Mouse (Mus musculus): ENCODE results near the gene Olfr235.
A peak's percentile ranks its signal among the peaks of the same experiment; 100 is the strongest.
"Not testable (repeated sequence)": the region's sequence is repeated elsewhere in the genome, so short reads cannot be mapped to it uniquely, and the experiment has no call there.

Gene Olfr235

GRCm38 (mm10) chr19:12260732-12261131 lies at the start of gene Olfr235:
TSS of gene Olfr235 (plus strand) at chr19:12261032.
- DNase-seq (ENCODE audit: low spot score in 2 of 2), result no peak

- DNase-seq (ENCODE audit: low spot score in 2 of 2), result not testable (repeated sequence)
Observed at GRCm38 (mm10) chr19:12232496-12232895, 28.3 kb upstream of the Olfr235 start, which contains the start of gene Olfr1432. TSS of gene Olfr1432 (minus strand) at chr19:12232596.

GRCm38 (mm10) chr19:12241559-12241958 lies 19.3 kb upstream of the Olfr235 start, which contains the start of gene Olfr262:
TSS of gene Olfr262 (minus strand) at chr19:12241659.
- no peak for DNase-seq (ENCODE audit: low spot score in 2 of 2)

- no peak for DNase-seq (ENCODE audit: low spot score in 2 of 2)
Observed at GRCm38 (mm10) chr19:12279554-12279953, 18.7 kb downstream of the Olfr235 start, which contains the start of gene Olfr1434. TSS of gene Olfr1434 (plus strand) at chr19:12279854.

DNA sequence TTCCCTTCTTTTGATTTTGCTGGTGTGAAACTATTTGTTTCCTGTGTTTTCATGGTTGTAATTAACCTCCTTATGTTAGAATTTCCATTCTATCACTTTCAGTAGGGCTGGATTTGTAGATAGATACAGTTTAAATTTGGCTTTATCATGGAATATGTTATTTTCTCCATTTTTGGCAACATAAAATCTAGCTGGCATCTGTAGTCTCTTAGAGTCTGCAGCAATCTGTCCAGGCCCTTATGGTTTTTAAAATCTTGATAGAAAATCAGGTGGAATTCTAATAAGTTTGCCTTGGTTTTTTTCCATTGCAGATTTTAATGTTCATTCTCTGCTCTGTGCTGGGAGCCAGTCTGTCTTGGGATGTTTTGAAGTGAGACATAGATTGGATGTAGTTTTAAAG lies 32.1 kb downstream of the Olfr235 start:
- peak in 1 of 2 experiments; percentile 17 for DNase-seq (ENCODE audit: low spot score in 2 of 2)

DNA sequence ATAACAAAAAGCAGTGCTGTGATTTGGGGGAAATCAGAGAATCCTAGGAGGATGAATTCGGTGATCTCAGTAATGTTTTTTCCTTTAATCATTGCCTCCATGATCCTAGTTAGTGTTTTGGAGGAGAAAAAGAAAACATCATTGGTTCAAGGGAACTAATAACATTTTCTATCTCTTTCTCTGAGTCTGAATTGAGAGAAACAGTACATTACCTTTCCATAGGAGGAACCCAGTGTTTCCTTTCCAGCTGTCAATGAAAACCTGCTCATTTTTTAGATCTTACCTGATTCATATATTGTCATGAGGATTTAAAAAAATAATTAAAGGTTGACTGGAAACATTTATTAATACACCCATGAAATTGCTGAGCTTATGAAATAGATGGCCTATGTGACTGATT lies 38.2 kb downstream of the Olfr235 start, which contains the start of gene Olfr1436:
TSS of gene Olfr1436 (minus strand) at position 101 of the 400 bp plus-strand sequence.
- not testable (repeated sequence) for DNase-seq (ENCODE audit: low spot score in 2 of 2)
